Mouse (Mus musculus) brain, adult 2 months (tissue): ENCODE measurements around the gene Zfp541.
A peak's percentile ranks its signal among the peaks of the same experiment; 100 is the strongest.

Experiments used
- DNase-seq: peaks from one replicate; pipeline ENCODE4 v3.0.0; 2011; ENCODE audit warnings: low read depth, low spot score

The Zfp541 gene

DNA sequence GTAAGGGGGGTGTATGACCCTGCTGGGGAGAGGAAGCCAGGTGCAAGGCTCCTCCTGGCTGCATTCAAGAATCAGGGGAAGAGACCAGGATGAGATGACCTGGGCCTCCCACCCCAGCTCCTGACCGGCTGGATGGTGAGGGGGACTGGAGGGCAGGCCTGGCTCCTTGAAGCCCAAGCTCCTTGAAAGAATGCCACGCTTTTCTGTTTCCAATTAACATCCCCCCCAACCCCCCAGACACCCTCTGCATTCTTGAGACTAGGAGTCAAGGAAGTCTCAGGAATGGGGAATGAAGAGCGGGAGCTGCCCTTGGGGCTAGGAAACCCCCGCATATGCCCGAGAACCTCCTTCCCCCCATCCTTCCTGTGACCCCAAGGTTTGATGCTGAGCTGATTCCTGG, 17.1 kb upstream of the Zfp541 start:
- DNase-seq, result no peak

- no peak for DNase-seq
Observed at GRCm38 (mm10) chr7:16045538-16045937, 16.1 kb upstream of the Zfp541 start.

DNA sequence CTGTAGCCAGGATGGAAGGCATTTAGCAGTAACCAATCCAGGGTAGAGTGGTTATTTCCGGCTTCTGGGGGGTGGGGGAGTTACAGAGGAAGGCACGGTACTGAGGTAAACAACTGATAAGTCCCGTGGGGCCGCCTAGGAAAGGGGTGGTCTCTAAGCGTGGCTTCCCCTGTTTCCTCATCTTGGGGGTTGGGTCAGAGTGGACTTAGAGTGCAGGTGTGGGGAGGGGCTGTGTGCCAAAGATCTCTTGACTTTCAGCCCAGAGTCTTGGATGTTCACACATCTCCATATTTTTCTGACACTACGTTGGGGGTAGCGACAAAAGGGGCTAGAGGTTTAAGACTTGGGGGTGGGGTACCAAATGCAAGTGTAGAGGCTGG, 15.5 kb upstream of the Zfp541 start:
- DNase-seq, result peak; percentile 46

DNA sequence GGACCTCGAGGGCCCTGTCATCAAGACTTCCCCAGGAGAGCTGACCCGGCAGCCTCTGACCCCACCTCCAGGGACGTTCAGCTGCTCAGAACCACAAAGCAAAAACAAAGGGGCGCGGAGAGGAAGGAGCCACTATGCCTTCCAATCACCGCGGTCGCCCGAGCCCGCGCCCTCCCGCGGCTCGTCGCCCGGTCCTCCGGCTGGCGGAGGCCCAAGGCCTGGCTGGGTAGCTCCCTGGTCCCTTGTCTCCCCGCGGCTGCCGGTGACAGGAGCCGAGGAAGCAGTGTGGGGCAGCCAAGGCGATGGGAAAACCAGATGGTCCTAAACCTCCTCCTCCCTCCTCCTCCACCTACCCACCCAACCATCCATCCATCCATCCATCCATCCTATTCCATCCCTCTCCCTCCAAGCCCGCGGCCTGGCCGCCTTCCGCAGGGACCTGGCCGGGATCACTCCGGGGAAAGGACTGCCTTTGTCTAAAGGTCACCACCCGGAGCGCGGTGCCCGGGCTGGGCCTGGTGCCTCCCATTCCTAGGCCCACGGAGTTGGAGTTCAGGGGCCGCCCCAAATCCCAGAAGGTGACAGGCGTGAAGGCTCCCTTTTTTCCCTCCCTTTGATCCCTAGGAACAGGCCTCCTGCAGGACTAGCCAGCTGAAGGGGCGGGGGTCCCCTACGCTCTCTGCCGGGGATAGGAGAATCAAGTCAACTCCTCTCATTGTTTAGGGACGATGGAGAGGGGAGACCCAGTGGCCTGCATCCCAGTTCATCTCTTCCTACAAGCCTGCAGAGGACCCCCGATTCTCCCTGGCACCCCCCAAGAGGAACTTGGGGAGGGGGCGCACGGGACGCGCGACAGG, 14.9 kb upstream of the Zfp541 start:
- peak; percentile 88 for DNase-seq

DNA sequence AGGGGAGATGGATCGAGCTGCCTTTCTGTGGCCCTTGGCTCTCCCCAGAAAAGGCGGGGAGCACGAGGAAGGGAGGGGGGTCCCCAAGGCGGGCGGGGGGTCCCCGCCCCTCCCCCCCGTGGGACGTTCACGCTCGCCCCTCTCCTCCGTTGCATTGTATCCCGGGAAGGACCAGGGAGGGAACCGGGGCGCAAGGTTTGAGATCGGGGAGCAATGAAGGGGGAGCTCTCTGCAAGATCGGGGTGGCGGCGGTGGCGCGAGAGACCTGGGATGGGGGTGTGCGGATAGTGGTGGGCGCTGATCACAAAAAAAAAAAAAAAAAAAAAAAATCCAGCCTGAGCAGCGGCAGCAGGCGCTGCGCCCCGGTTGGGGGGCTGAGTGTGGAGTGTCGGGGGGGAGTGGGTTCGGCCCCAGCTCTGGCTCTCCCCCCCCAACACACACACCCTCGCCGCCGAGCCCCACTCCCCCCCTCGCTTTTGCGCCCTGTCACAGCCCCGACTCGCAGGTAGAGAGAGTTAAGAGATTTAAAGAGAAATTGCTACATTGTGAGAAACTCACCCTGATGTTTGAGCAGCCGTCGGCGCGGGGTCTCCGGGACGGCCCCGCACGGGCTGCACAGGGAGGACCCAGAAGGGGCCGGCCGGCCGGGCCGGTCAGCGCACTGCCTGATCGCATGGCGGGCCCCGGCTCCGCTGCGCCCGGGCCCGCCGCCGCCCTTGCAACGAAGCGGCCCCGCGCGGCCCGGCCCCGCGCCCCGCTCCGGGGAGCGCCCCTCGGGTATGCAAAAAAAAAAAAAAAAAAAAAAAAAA, 14.1 kb upstream of the Zfp541 start, which contains the start of gene Bicra:
Bicra (minus strand) TSS at position 584 of the 809 bp plus-strand sequence.
- peak; percentile 91 for DNase-seq

DNA sequence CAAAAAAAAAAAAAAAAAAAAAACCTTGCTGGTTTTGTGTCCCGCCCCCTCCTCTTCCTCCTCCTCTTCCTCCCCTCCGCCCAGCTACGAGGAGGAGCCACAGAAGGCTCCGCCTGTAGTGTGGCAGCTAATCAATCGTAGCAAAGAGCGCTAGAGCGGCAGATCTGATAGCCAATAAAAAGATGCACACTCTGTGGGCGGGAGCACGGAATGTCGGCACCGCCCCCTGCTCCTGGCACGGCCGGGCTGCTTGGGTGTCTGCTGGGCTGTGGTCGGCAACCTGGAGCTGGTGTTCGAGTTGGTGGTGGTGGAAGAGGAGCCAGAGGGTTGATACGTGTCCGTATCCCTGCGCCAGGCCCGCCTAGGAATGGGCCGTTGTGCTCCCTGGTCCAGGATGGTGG, 13.4 kb upstream of the Zfp541 start:
- DNase-seq, result peak; percentile 99

DNA sequence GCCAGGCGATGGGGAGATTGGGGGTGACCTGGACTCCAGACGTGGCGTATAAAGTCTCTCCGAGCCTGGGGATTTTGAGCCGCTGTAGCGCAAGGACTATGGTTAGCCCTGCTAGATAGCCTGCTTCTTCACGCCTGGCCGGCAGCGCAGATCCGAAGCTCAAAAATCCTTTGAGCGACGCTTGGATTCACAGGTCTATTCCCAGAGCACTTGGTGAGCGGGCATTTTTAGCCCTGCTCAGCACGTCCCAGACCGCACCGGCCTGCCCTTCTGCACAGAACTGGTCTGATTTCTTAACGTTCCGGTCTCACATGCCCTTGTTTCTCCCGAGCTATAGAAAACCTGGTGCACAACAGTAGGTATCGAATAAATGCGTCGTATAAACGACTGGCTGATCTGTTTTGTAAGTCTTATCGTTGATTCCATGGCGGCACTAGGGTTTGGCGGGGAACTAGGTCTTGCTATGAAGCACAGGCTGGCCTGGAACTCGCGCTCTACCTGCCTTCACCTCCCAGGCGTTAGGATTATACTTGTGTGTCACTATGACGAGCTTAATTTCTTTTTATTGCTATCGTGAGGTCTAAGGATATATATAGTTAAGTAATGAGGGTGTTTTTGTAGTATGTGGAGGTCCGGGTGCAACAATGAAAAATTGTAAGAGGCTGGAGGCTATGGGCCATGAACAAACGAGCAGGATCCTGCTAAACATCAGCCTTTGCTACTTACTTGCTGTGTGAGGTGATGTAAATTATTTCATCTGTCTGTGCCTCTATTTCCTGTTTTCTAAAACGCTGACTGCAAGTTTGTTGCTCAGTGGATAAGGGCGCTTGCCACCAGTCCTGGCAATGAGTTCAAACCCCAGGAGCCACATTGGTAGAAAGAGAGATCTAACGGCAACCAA, 12.7 kb upstream of the Zfp541 start:
- peak; percentile 53 for DNase-seq

- DNase-seq, result no peak
Observed at GRCm38 (mm10) chr7:16049576-16049915, 12.1 kb upstream of the Zfp541 start.

- no peak for DNase-seq
Observed at GRCm38 (mm10) chr7:16050600-16050999, 11.0 kb upstream of the Zfp541 start.

GRCm38 (mm10) chr7:16051883-16052595, 9.6 kb upstream of the Zfp541 start:
- DNase-seq, result peak; percentile 91

- peak; percentile 97 for DNase-seq
Observed at GRCm38 (mm10) chr7:16052684-16053083, 8.9 kb upstream of the Zfp541 start.

DNA sequence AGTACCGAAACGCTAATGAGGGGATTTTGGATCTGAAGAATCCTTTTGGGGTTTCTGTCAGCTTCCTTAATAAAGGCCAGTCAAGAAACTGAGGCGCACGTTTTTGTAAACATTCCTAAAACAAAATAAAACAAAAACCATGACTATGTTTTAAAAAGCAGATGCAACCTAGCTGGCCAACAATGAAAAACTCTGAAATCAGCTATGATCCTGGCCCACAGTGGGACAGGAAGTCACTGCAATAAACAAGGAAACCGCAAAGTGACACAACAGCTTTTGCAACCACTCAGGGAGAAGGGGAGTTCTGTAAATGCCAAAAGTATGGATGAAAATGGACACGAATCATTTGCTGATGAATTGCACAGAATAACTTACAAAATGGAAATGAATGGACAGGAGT, 8.5 kb upstream of the Zfp541 start:
- no peak for DNase-seq

DNA sequence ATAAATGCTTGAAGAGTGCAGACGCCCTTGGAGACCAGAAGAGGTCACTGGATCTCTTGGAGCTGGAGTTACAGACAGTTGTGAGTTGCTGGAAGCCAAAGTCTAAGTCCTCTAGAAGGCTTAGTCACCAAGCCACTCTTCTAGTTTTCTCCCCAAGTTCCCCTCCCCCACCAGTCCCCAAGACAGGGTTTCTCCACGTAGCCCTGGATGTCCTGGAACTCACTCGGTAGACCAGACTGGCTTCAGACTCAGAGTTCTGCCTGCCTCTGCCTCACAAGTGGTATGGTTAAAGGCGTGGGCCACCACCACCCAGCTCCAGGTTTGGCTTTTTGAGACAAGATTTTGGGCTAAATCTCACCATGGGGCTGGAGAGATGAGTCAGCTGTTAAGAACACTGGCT, 6.6 kb upstream of the Zfp541 start:
- no peak for DNase-seq

GRCm38 (mm10) chr7:16055665-16056064, 5.9 kb upstream of the Zfp541 start:
- no peak for DNase-seq

DNA sequence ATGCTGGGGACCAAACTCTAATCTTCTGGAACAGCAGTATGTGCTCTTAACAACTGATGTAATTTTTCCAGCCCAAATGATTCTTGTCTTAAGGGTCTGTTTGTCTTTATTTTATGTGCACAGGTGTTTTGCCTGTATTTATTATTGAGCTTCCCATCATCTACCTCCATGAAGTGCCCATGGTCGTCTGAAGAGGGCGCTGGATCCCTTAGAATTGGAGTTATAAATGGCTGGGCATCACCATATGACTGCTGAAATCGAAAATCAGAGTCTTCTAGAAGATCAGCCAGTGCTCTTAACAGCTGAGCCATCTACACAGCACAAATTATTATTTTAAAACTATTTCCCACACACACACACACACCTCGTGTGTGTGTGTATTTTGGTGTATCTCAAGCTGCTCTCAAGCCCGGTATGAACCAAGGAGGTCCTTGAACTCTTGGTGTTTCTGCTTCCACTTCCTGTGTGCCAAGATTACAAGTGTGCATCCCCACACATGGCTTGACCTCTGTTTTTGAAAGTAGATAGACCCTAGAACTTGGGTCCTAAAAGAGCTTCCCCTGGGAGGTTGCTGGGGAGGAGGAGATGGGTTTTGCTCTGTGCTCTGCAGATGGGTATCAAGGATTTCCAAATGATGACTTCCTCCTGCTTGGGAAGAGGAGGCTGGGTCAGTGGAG, 5.0 kb upstream of the Zfp541 start:
- peak; percentile 87 for DNase-seq

DNA sequence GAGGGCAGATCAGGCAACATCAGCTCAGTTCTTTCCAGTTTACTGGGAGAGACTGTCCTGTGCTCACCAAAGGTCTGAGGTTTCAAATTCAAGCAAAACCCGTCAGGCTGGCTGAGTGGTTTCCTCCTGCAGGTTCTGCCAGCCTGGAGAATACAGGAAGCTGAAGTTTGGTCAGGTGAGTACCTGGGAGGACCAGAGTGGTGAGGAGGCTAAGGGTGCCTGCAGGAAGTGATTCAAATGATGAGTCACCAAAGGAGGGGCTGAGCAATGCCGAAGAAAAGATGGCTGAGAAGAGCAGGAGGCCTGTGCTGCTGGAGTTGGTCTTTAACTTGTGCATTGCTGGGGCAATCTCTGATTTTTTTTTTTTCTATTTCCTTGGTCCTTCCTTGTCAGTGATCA, 4.5 kb upstream of the Zfp541 start:
- DNase-seq, result no peak

- no peak for DNase-seq
Observed at GRCm38 (mm10) chr7:16062099-16062420, 446 bp downstream of the Zfp541 start.

DNA sequence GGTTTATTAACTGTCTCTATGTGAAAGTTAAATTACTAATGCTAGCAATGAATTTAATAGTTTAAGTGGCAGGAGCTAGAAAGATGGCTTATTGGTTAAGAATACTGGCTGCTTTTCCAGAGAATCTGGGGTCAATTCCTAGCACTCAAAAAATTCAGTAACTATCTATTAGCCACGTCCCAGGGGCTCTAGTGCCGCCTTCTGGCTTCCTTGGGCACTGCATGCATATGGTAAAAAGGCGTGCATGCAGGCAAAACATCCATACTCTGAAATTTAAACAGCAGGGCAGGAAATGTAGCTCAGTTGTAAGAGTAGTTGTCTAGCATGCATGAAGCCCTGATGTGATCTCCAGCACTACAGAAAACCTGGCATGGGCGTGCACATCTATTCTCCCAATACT, 1.9 kb downstream of the Zfp541 start:
- DNase-seq, result no peak

DNA sequence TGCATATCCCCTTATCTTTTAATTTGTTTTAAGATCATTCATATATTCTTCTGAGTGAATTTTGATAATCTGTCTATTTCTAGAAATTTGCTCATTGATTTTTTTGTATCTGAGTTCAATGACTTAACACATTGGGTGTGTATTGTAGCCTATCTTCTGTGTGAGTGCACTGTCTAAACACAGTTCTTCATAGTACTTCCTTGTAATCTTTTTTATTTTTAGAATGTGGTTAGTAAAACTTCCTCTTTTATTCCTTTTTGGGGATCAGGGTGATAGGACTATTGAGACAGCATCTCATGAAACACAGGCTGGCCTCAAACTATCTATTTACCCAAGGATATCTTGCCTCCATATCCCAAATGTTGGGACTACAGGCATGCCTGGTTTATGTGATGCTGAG, 9.2 kb downstream of the Zfp541 start:
- no peak for DNase-seq

GRCm38 (mm10) chr7:16071906-16072305, 10.3 kb downstream of the Zfp541 start:
- DNase-seq, result no peak

DNA sequence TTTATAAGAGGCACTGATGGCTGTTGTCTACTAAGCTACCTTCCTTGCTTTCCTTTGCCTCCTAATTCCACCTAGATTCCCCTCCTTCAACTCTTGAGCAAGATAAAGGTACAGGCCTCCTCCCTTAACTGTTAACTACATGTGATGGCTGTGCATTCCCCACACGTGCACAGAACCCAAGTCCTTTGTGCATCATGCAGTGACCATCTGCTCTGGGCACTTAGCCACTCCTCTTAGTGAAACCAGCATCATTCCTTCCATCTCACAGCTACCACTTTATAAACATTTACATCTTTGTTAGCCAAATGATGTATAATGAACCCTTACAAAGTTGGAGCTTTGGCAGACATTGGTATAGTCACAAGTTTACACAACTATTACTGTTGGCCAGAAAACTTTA, 18.3 kb downstream of the Zfp541 start:
- peak; percentile 39 for DNase-seq
